Mouse (Mus musculus) layer of hippocampus, adult 2 months (tissue): ENCODE measurements around the gene Tubd1. TPM values are rescaled to one million over a fixed set of nuclear protein-coding genes. Genes with fewer than 3 reads are reported as not detected.

Experiments used
- DNase-seq, 2 experiments: peaks; one replicate each; pipeline ENCODE4 v3.0.0; 2022; ENCODE audit warnings: low spot score in 2 of 2
- H3K27ac ChIP-seq: fragments of 200-600 bp; 2 replicates; pipeline ENCODE4 v1.8.1; 2022
- H3K4me3 ChIP-seq: fragments of 200-600 bp; 2 replicates; pipeline ENCODE4 v1.8.1; 2022; ENCODE audit warnings: mild to moderate bottlenecking
- CTCF ChIP-seq: fragments of 200-600 bp; conservative IDR thresholded peaks from 2 replicates; pipeline ENCODE4 v1.8.1; 2022; ENCODE audit warnings: antibody characterized with exemption, mild to moderate bottlenecking, moderate library complexity
- total RNA-seq, 2 experiments: library from RNA; stranded (reverse); gene quantifications; 2 replicates each; pipeline ENCODE4 v1.2.3; 2021

The Tubd1 gene
- total RNA-seq, 2 experiments from 2014 or later = 6.0 to 8.2 TPM

GRCm38 (mm10) chr11:86572623-86573022, 27.8 kb downstream of the Tubd1 start:
- peak; percentile 47 for TF ChIP-seq CTCF
- H3K27ac ChIP-seq = no peak overlapping the region
- H3K4me3 ChIP-seq = no peak overlapping the region

GRCm38 (mm10) chr11:86573646-86574231, 28.9 kb downstream of the Tubd1 start:
- DNase-seq = no peak
- Histone ChIP-seq H3K27ac (no peak overlapping the region), H3K4me3 (no peak overlapping the region)
- no peak for TF ChIP-seq CTCF

More at GRCm38 (mm10) chr11:86572623-86573022, 27.8 kb downstream of the Tubd1 start:
- no peak for DNase-seq

DNA sequence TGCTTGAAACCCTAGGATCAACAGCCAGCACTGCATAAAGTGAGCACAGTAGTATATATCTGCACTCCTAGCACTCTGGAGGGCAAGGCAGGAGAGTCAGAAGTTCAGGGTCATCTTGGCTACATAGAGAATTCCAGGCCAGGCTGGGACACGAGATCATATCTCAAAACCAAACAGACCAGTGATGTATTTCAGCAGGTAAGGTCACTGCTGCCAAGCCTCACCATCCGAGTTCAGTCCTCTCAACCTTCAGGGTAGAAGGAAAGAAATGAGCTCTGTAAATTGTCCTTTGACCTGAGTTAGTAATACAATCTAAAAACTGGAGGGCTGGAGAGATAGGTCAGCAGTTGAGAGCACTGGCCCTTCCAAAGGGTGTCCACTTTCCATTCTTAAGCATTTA, 29.6 kb downstream of the Tubd1 start:
- no peak for TF ChIP-seq CTCF
- DNase-seq = no peak
- Histone ChIP-seq H3K27ac (no peak overlapping the region), H3K4me3 (no peak overlapping the region)

DNA sequence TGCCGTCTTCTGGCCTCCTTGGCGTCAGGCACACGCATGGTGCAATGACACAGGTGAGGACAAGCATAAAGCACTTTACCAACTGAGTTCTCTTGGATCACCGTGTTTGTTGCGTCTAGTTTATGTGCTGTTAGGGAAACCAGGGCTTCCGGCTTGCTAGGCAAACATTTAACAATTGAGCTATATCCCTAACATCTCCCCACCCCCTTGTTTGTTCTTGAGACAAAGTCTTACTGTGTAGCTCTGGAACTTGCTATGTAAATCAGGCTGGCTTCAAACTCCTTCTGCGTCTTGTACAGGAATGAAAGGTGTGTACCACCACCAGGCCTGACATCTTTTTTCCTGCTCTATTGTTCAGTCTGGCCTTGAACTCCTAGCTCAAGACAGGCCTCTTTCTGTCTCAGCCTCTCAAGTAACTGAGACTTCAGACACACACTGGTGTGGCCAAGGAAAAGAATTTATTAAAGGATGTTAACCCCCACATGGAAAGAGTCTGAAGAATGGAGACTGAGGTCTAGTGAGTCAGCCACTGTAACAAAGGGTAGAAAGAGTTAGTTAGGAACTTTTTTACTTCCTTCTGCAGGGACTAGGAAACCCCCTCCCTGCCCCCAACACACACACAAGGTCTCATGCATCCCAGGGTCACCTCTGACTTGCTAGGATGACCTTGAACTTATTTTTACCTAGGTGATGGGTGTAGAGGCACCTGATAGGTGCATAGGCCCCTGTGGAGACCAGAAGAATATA, 31.0 kb downstream of the Tubd1 start:
- no peak for TF ChIP-seq CTCF

GRCm38 (mm10) chr11:86577231-86577630, 32.4 kb downstream of the Tubd1 start:
- Histone ChIP-seq H3K27ac (peak overlapping the region; percentile 57; the same call in 1 of the 2 replicates), H3K4me3 (no peak overlapping the region)
- no peak for TF ChIP-seq CTCF
- no peak for DNase-seq

More for the DNA sequence above, 31.0 kb downstream of the Tubd1 start:
- H3K27ac ChIP-seq = peak overlapping the region; percentile 23; the same call in 1 of the 2 replicates
- DNase-seq = no peak
- no peak overlapping the region for H3K4me3 ChIP-seq

GRCm38 (mm10) chr11:86578106-86578808, 33.5 kb downstream of the Tubd1 start:
- H3K27ac ChIP-seq = peak overlapping the region; percentile 80
- TF ChIP-seq CTCF = no peak
- DNase-seq = no peak
- no peak overlapping the region for H3K4me3 ChIP-seq

DNA sequence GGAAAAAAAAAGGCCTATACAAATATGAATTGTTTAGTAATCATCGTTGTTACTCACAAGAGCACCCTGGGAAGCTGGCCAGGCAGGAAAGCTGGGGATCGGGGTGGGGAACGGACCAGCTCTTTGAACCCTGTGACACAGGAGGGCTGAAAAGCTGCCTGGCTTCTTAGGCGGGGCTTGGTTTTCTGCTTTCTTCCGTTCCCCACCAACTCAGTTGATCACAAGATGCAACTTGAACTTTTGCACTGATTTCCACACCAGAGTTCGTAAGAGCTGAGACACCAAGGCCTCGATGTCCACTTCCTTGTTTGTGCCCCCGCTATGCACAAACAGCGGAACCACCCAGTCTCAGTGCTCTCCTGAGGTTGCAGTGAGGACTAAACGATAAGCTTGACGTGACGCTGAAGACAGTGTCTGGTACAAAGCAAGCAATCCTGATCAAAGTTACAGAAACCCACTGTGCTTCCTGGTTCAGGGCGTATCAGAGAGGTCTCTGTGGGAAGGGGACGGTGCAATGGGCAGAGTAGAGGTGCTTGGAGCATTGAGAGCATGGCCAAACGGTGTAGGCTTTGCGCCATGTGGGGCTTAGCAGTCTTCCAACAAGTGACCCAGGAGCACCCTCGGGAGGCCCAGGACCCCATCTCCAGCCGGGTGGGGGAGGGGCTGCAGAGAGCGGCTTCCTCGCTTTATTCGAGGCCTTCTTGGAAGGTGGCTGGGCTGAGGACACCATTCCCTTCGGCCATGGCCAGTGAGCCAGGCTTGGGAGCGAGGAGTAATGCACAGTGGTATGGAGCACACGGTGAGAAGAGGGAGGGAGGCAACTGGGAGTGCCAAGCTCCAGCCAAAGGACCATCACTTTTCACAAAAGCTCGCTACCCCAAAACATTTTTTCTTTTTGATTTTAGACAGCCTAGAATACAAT, 34.3 kb downstream of the Tubd1 start:
- DNase-seq = no peak
- peak overlapping the region; percentile 80 for H3K27ac ChIP-seq
- no peak for TF ChIP-seq CTCF
- H3K4me3 ChIP-seq = no peak overlapping the region

DNA sequence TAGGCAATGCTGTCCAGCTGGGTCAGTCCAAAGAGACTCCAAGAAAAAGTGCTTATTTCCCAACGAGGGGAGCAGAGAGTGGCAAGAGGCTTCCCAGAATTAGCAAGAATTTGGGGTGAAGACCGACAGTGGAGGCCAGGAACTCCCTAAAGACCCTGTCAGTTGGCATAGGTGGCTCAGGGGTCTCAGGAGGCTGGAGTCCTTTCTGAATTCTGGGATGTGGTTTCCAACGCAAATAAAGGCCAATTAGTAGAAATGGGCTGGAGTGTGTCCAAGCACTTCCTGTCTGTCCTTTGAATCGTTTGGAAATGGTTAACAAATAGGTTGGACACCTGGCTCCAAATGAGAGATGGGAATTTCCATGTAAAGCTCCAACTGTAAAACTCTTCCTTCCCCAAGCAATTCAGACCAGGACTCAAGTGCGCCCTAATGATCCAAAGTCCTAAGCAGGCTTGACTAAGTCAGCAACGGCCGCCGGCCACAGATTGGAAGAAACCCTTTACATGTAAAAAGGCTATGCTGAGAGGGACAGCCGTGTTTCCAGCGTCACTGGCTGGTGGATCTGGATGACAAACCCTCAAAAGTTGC, 35.0 kb downstream of the Tubd1 start:
- Histone ChIP-seq H3K27ac (peak overlapping the region; percentile 80), H3K4me3 (no peak overlapping the region)
- no peak for DNase-seq
- no peak for TF ChIP-seq CTCF

- DNase-seq = no peak
These were observed 35.7 kb downstream of the Tubd1 start for GRCm38 (mm10) chr11:86580319-86581113.

GRCm38 (mm10) chr11:86581250-86581753, 36.5 kb downstream of the Tubd1 start:
- no peak for DNase-seq
- no peak overlapping the region for H3K4me3 ChIP-seq
- TF ChIP-seq CTCF = peak; percentile 17; the same call in 1 of the 2 replicates
- peak overlapping the region; percentile 80 for H3K27ac ChIP-seq

More at GRCm38 (mm10) chr11:86580319-86581113, 35.7 kb downstream of the Tubd1 start:
- Histone ChIP-seq H3K4me3 (no peak overlapping the region), H3K27ac (peak overlapping the region; percentile 80)
- TF ChIP-seq CTCF = no peak

GRCm38 (mm10) chr11:86581943-86582542, 37.3 kb downstream of the Tubd1 start:
- no peak for DNase-seq
- peak overlapping the region; percentile 80; the same call in 1 of the 2 replicates for H3K27ac ChIP-seq
- TF ChIP-seq CTCF = no peak
- H3K4me3 ChIP-seq = no peak overlapping the region
